Mouse (Mus musculus) embryo, embryonic 11 days (tissue): ENCODE measurements around the gene Gm20219.
A peak's percentile ranks its signal among the peaks of the same experiment; 100 is the strongest.

Source experiments
- DNase-seq: peaks from one replicate; pipeline ENCODE4 v3.0.0-alpha.2; 2015

Gene Gm20219

GRCm38 (mm10) chr17:56554122-56554551, at the start of gene Gm20219:
Gm20219 (minus strand) TSS chr17:56554387.
- no peak for DNase-seq

- no peak for DNase-seq
These were observed 49.8 kb upstream of the Gm20219 start for GRCm38 (mm10) chr17:56604070-56604380.

DNA sequence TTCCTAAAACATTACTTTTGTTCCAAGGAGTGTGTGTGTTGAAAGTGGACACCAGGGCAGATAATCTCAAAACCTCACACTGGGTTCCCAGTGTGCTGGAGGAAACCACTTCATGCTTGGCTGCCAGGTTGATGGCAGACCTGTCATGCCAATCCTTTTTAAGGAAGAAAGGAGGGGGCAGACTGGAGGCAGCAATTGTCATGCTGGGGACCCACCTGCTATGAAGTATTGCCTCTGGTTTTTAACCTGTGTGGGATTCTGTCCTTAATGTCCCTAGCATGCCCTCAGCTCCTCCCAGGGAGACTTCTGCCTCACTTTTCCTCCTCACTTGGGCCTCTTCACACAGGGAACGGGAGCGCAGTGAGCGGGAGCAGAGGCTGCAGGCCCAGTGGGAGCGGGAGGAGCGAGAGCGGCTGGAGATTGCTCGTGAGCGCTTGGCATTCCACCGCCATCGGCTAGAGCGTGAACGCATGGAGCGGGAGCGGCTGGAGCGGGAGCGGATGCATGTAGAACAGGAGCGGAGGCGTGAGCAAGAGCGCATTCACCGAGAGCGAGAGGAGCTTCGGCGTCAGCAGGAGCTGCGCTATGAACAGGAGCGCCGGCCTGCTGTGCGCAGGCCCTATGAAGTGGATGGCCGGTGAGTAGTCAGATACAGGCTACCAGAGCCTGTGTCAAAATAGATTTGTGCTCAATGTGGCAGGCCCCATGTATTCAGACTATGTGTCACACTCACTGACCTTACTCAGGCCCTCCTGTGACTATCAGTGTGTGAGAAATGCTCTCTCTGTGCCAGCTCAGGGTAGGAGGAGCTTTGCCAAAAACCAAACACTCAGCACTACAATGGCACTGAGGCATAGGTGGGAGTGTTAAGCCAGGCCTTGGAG, 49.2 kb upstream of the Gm20219 start:
- DNase-seq: no peak

DNA sequence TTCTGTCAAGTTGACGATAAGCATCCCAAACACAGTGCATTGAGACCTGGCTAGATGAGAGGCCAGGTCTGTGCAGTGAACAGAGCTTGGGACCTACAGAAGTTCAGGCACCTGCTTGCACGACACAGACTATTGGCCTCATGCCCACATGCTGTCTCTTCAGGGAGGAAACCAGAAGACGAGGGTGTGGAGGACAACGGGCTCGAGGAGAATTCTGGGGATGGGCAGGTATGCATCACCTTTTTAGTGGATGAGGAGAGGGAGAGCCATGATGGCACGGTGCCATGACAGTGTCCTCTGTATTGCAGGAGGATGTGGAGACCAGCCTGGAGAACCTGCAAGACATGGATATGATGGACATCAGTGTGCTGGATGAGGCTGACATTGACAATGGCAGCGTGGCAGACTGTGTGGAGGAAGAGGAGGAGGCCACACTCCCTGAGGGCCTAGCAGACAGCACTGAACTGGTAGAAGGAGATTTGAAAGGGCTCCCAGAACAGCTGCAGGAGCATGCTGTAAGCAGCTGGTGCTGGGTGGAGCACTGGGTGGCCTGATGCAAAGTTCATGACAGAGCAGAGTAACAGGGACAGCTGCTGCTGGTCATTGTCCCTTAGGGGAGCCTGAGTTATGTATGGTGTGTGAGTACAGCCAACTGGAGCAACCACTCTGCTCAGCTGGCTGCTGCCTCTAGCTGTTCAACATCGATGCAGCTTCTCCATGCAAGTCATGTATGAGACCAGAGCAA, 39.5 kb upstream of the Gm20219 start:
- no peak for DNase-seq

DNA sequence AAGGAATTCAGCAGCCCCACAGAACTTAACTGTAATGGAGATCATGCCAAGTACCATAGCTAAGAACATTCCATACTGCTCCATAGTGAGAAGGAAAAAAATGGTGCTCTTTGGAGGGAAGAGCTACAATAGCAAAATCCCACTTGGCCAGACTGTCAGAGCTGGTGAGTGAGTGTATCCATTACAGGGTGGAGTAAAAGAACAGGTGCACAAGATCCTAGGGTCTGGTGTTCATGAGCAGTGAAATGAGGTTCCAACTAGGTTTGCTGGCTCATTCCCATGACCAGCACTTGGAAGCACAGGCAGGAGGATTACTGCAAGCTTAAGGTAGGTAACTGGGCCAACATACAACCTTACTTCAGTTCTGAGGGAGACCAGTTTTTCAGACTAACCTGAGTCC, 38.4 kb upstream of the Gm20219 start:
- no peak for DNase-seq

DNA sequence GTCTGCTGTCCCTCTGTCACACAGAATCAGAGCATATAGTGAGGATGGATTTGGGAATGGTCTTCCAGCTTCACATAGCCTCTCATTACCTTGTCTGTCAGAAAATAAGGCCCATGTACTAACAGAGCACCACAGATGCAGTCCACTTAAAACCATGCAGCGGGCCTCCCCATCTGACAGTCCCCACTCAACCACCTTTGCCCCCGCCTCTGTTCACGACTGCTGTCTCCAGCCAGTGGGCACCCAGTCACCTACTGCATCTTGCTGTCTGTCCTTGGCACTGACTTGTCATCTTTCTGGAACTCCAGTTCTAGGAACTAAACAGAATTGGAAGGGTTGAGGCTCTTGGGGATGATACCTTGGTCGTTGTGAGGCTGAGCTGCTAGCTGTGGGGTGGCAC, 34.7 kb upstream of the Gm20219 start:
- no peak for DNase-seq

DNA sequence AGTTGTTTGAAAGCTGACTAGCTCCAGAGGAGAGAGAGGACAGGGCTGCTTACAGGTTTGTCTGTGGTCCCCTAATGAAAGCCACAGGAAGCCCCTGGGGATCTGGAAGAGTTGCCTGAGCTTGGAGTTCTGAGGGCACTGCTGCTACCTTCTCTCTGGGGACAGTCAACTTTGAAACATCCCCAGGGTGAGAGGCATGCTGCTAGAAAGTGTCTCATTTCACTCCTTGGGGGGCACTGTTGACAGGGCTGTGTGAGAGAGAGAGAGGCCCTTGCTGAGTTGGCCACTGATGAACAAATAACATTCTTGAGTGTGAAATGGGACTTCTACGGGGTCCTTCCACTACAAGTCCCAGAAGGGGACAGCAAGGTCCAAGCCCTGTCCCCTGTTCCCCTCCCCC, 33.6 kb upstream of the Gm20219 start:
- DNase-seq: no peak

GRCm38 (mm10) chr17:56585171-56585821, 31.1 kb upstream of the Gm20219 start:
- peak; percentile 68 for DNase-seq

- peak; percentile 99 for DNase-seq
These were observed 30.3 kb upstream of the Gm20219 start, which contains the start of the genes Safb2 and Safb for GRCm38 (mm10) chr17:56584257-56585130. Safb2 (minus strand) TSS chr17:56584585. Safb (plus strand) TSS chr17:56584825.

DNA sequence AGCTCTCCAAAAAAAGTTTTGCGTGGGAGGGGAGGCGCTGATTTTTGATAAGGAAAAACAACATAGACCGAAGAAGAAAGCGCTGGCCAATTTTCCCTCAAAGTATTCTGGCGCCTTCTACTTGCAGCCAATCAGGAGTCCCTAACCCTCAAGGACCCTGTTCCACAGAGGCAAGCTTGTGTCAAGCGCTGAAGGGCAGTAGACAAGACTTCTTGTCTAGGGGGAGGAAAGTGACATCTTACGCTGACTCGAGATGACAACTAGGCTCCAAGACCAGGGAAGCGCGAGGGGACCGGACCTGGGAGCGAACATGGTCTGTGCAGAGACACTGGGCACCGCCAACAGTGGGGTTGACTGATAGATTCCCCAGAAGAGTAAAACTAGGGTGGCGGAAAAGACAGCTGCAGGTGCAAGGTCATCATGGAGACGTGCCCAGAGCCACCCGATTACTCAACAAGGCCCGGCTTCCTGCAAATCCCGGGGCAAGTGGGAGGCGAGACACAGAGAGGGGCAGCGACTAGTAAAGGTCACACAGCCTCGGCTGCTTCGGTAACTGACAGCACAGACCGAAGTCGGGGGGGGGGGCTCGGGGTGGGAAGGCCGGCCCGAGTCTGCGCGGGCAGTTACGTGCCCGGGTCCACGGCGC, 29.5 kb upstream of the Gm20219 start:
- peak; percentile 46 for DNase-seq

DNA sequence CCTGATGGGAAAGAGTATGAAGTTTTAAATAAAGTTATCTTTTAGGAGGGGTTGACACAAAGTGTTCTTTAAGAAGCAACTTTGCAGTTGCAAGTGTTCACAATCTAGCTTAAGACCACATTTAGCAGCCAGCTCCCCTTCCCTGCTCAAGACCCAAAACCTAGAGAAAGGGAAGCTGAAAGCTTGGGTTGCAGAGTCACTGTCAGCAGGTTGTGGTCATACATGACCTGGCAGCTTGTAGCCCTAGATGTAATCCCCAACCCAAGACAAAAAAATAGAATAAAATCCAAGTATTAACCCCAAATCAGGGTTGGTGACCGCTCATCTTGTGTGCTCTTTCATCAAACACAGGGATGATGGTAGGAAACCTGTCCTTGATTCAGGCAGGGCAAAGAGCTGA, 28.9 kb upstream of the Gm20219 start:
- DNase-seq: no peak

- DNase-seq: no peak
These were observed 18.8 kb upstream of the Gm20219 start for GRCm38 (mm10) chr17:56572939-56573338.

DNA sequence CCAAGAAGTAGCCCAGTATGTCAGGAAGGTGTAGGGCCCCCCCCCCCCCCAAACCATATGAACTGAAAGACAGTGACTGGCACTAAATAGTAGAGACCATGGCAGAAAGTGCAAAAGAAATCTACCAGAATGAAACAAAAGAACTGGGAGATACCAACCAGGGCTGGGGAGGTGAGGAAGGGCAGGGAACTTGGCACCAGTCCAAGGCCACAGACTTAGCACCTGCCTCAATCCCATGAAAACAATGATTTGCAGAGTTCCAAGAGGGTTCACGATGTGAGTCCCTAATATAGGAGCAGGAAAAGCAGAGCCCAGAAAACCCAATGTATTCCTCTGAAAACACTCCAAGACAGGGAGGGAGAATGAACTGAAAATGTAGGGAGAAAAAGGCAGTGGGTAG, 18.0 kb upstream of the Gm20219 start:
- DNase-seq: no peak

DNA sequence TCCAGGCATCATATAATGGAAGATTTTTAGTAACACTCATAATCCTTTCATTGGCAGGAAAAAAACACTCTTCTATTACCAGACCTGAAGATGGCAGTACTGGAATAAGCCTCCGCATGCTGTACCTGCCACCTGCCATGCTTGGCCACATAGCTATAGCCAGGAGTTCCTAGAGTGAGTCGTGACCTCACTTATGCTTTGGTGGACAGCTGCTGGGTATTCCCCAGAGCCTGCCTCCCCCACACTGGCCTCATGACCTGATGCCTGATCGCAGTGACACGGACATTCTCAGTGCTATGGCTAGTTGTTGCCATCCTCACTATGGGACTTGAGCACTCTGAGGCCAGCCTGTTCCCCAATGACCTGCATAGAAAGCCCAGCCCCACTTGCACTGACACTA, 16.1 kb upstream of the Gm20219 start:
- no peak for DNase-seq

DNA sequence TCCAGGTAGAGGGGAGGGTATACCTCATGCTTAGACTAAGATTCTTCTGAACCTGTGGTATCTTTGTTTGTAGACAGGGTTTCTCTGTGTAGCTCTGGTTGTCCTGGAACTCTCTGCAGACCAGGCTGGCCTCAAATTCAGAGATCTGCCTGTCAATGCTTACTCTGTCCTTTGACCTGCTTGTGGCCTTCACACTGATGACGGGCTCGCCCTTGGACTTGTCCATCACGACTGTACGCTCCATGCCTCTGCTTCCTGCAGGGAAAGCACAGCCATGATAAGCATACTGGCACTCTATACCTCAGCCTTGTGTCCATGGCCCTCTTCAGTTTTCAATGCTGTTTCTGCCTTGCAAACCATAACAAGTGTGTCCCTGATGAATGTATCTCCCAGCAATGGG, 13.2 kb upstream of the Gm20219 start:
- DNase-seq: no peak

- no peak for DNase-seq
These were observed 12.7 kb upstream of the Gm20219 start for GRCm38 (mm10) chr17:56566918-56567317.

DNA sequence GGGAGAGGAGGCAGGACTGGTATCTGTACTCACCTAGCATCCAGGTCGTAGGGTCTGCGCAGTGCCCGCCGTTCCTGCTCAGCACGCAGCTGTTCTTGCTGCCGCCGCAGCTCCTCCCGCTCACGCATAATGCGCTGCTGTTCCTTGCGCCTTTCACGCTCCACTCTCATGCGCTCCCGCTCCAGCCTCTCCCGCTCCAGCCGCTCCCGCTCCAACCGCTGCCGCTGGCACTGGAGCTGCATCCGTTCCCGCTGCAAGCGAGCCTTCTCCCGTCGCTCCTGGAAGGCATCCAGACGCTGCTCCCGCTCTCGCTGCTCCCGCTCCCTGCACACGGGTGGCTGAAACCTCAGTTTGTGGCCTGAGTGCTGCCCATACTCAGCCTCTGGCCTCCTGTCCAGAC, 12.1 kb upstream of the Gm20219 start:
- no peak for DNase-seq

DNA sequence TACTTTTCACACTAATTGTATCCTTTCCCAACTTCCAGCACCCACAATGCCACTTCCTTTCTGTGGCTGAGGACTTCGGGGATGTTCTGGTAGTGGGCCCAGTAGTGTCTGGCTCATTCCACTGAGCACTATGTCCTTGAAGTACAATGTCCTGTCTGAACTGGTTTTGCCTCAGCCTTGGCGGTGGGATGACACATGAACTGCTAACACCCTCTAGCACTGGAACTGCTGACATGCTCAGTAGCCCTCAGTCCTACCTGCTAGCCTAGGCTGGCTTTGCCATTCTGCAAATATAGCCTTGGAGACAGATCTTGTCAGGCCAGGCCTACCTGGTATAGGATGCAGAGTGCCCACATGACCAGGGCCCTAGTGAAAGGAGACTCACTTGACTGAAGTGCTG, 7.7 kb upstream of the Gm20219 start:
- DNase-seq: no peak

- no peak for DNase-seq
These were observed 5.9 kb upstream of the Gm20219 start for GRCm38 (mm10) chr17:56560131-56560530.

DNA sequence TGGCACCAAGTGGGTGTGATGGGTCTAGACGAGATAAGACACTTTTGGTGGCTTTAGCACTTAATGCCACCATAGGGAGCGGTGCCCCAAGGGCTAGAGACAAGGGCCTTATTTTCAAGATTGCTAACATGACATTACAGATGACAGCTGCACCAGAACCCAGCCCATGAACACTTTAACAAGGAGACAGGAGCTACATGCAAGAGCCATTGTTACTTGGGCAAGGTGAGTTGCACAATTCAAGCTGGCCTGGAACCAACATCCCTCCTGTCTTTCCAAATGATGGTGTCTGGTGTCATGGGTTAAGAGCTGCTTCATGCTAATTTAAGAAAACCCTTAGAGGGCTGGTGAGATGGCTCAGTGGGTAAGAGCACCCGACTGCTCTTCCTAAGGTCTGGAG, 5.2 kb upstream of the Gm20219 start:
- no peak for DNase-seq

DNA sequence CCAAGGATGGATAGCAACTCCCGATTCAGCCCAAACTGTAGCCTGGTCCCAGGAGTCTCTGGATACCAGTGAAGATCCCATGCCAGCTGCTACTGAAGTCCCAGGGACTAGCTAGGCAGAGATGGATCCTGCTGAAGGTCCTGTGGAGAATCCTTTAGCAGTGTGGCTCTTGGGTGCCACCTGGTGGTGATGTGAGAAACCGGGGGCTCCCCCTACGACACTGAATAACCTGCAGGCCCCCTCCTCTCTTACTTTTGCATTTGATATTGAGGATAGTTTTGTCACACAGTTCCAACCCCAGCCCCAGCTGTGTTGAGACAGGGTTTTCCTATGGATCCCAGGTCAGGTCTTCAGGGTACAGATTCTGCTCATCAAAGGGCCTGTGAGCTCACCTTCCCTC, 4.3 kb upstream of the Gm20219 start:
- peak; percentile 75 for DNase-seq

DNA sequence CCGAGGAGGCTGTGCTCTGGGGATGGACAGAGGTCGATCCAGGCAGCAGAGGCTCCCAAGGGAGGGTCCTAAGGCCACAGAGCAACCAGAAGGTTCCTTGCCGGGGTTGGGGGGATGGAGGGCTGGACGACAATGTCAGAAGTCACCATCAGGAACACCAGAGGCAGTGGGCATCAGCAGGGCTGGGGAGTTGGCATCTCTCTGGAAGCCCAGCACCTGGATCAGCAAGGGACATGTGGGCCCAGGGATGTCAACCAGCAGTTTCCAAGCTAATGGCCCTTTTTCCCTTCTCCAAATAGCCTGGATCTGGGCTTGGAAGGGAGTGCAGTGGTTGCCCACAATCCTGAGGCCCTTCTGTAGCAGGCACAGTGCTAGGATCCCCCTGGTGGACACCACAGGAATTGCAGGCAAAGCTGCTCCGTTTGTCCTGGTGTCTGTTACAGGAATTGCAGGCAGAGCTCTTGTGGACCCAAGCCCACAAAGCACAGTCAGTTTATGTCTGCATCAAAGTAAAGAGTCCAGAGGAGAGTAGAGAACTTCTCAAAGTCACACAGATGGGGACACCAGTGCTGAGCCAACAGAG, 1.3 kb downstream of the Gm20219 start:
- DNase-seq: peak; percentile 79
